Mouse (Mus musculus) brown adipose tissue, adult 24 weeks (tissue): ENCODE data around the gene Nlk. TPM values are rescaled to one million over a fixed set of nuclear protein-coding genes. Genes with fewer than 3 reads are reported as not detected.
"Not testable (repeated sequence)": the region's sequence is repeated elsewhere in the genome, so short reads cannot be mapped to it uniquely, and the experiment has no call there.

Source experiments
- H3K27ac ChIP-seq: fragments of 200-500 bp; replicated peaks from 2 replicates; pipeline ENCODE4 v1.5.1; 2012; ENCODE audit warnings: low read depth, mild to moderate bottlenecking, low read length
- H3K4me1 ChIP-seq: fragments of 200-500 bp; 2 replicates; pipeline ENCODE4 v1.6.1; 2012; ENCODE audit warnings: low read length, mixed read lengths; ENCODE audit not compliant: control insufficient read depth, insufficient read depth, insufficient read length
- H3K4me3 ChIP-seq: fragments of 200-500 bp; 2 replicates; pipeline ENCODE4 v1.5.1; 2012; ENCODE audit warnings: low read depth, mild to moderate bottlenecking, low read length, moderate library complexity; ENCODE audit not compliant: insufficient read depth
- polyA plus RNA-seq: library from polyadenylated mRNA; stranded (reverse); fragments of >200 nt; gene quantifications from 2 replicates; pipeline ENCODE4 v1.2.4, GENCODE M21; 2012; ENCODE audit not compliant: missing spikeins, insufficient read depth, insufficient read length

Nlk gene
- polyA plus RNA-seq, 1 experiment, result 20.5 TPM

DNA sequence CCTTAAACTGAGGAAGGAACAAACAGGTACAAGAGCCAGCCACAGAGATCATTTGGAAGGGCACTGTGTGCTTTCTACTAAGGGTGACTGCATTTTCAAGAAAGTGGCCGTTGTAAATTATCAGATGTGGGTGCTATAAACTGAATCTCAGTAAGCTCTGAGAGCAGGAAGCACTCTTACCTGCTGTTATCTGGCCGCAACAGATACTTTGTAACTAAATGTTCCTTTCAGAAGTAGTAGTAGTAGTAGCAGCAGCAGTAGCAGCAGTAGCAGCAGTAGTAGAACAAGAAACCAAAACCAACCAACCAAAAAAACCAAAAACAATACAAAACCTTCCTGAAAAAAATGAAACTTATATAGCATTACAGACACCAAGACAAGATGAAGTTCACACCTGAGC lies 101.4 kb downstream of the Nlk start:
- Histone ChIP-seq H3K4me3 (no peak overlapping the region), H3K4me1 (no peaks in the 10 kb centered on the region), H3K27ac (no peak overlapping the region)

DNA sequence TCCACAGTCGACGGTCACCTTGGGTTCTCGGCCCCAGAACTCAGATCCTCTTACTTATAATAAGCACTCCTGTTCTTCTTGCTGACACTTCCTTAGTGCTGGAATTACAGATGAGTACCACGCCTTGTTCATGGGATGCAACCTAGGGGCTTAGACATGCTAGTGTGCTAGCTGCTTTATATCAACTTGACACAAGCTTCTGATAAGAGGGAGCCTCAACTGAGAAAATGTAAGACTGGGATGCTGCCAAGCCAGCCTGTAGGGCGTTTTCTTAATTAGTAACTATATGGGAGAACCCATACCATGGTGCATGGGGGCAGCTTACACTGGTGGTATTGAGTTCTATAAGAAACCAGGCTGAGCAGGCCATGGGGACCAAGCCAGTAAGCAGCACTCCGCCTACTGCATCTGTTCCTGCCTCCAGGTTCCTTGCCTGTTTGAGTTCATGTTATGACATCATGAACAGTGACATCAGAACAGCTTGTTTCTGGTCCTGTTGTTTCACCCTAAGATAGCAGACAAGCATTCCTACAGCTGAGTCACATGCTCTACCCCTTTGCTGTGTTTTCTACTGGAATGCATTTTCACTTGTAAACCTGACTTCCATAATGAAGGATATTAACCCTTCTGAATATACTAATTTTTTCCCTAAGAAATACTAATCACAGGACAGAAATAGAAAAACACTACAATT lies 102.8 kb downstream of the Nlk start:
- Histone ChIP-seq H3K27ac (no peak overlapping the region), H3K4me3 (no peak overlapping the region), H3K4me1 (no peaks in the 10 kb centered on the region)

GRCm38 (mm10) chr11:78587677-78588076 lies 109.5 kb downstream of the Nlk start:
- H3K27ac ChIP-seq, H3K4me3 ChIP-seq, H3K4me1 ChIP-seq: not testable (repeated sequence)

GRCm38 (mm10) chr11:78586099-78586498 lies 111.1 kb downstream of the Nlk start:
- H3K4me1 ChIP-seq, result no peaks in the 10 kb centered on the region
- no peak overlapping the region for H3K27ac ChIP-seq
- H3K4me3 ChIP-seq, result no peak overlapping the region

- H3K27ac ChIP-seq, result no peak overlapping the region
- H3K4me3 ChIP-seq, result no peak overlapping the region
- H3K4me1 ChIP-seq, result no peaks in the 10 kb centered on the region
Observed at GRCm38 (mm10) chr11:78582848-78583247, 114.3 kb downstream of the Nlk start.

DNA sequence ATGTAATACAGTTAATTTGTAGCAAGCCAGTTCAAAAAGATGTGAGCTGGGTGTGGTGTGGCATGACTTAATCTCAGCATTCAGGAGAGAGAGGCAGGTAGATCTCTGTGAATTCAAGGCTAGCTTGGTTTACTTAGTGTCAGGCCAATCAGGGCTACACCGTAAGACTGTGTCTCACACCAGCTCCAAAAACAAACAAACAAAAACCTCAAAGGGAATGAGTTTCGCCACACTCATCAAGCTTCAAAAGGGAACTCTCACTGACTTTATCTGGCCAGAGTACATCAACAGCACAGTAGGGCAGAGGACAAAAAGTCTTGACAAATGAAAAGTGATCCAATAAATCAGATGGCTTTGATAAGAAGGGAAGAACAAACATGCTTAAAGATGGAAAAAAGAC lies 122.2 kb downstream of the Nlk start:
- H3K4me3 ChIP-seq, result no peak overlapping the region
- no peak overlapping the region for H3K27ac ChIP-seq

GRCm38 (mm10) chr11:78574536-78574935 lies 122.6 kb downstream of the Nlk start:
- Histone ChIP-seq H3K4me1 (no peaks in the 10 kb centered on the region), H3K27ac (no peak overlapping the region), H3K4me3 (no peak overlapping the region)

More for the DNA sequence above, 122.2 kb downstream of the Nlk start:
- no peaks in the 10 kb centered on the region for H3K4me1 ChIP-seq

- H3K4me1 ChIP-seq, H3K4me3 ChIP-seq, H3K27ac ChIP-seq: not testable (repeated sequence)
Observed at GRCm38 (mm10) chr11:78574031-78574430, 123.1 kb downstream of the Nlk start.

- H3K4me3 ChIP-seq, result no peak overlapping the region
- H3K4me1 ChIP-seq, result no peaks in the 10 kb centered on the region
- no peak overlapping the region for H3K27ac ChIP-seq
Observed at GRCm38 (mm10) chr11:78571854-78572253, 125.3 kb downstream of the Nlk start.

GRCm38 (mm10) chr11:78571441-78571840 lies 125.7 kb downstream of the Nlk start:
- Histone ChIP-seq H3K27ac (no peak overlapping the region), H3K4me3 (no peak overlapping the region), H3K4me1 (no peaks in the 10 kb centered on the region)

GRCm38 (mm10) chr11:78569806-78570205 lies 127.4 kb downstream of the Nlk start:
- 0 out of 2 replicates have a peak overlapping the region, but pooled peaks have one; percentile 9 for H3K27ac ChIP-seq
- no peak overlapping the region for H3K4me3 ChIP-seq

GRCm38 (mm10) chr11:78568827-78569226 lies 128.3 kb downstream of the Nlk start:
- H3K27ac ChIP-seq, result no peak overlapping the region
- H3K4me1 ChIP-seq, result no peaks in the 10 kb centered on the region
- H3K4me3 ChIP-seq, result no peak overlapping the region

More at GRCm38 (mm10) chr11:78569806-78570205, 127.4 kb downstream of the Nlk start:
- no peaks in the 10 kb centered on the region for H3K4me1 ChIP-seq

GRCm38 (mm10) chr11:78567614-78568013 lies 129.6 kb downstream of the Nlk start:
- no peak overlapping the region for H3K27ac ChIP-seq
- H3K4me3 ChIP-seq, result no peak overlapping the region
- H3K4me1 ChIP-seq, result no peaks in the 10 kb centered on the region

- peak overlapping the region; percentile 76 for H3K27ac ChIP-seq
- no peaks in the 10 kb centered on the region for H3K4me1 ChIP-seq
- H3K4me3 ChIP-seq, result no peak overlapping the region
Observed at GRCm38 (mm10) chr11:78566775-78567174, 130.4 kb downstream of the Nlk start.

DNA sequence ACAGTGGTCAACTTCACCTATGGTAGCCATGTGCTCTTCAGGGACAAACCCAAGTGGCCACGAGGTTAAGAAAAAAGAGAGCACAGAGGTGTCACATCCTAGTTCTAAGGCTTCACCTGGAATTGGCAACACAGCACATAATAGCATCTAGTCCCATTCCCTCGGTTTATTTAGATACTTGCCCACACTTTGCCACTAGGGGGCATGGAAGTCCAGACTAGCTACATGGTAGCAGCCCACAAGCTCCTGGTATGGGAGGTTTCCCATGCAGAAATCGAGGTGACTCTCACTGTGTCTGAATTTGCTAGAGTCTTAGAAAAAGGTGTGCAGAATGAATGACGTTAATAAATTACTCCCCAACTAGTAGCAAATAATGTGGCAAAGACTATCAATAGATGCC lies 136.7 kb downstream of the Nlk start:
- H3K4me1 ChIP-seq, result no peaks in the 10 kb centered on the region
- no peak overlapping the region for H3K4me3 ChIP-seq
- H3K27ac ChIP-seq, result no peak overlapping the region

DNA sequence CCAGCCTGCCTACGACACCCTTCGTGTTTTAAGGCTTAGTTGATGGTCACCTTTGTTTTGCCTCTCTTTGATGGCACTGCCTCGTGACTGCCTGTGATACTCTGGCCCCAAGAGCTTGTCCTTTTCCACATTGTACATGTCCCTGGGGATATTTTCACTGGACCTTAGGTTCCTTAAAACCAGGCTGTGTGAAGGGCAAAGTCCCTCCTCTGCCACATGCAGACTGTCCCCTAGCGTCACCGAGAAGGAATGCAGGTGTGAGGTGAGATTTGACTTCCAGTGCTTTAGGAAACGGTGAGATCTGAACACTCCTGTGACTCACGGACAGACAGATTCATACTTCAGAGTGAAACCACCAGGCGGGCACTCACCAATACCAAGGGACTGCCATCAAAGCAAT lies 139.9 kb downstream of the Nlk start:
- Histone ChIP-seq H3K4me1 (no peaks in the 10 kb centered on the region), H3K27ac (no peak overlapping the region), H3K4me3 (no peak overlapping the region)
